Mouse (Mus musculus) erythroid progenitor cell, adult 5-6 weeks (primary cell): ENCODE data around the gene Tcaf1. TPM values are rescaled to one million over a fixed set of nuclear protein-coding genes. Genes with fewer than 3 reads are reported as not detected.

Experiments
- total RNA-seq, 2 experiments: library from RNA; stranded (forward) in 1 of 2; stranded (reverse) in 1 of 2; fragments of 150-400 nt in 1 of 2; fragments of 186-747, 209-891 nt in 1 of 2; gene quantifications; 2 replicates each; pipeline versions ENCODE4 v1.2.3 to v1.2.4; 2015 to 2017; ENCODE audit warnings: low replicate concordance in 2 of 2

Tcaf1 gene
- total RNA-seq, 2 experiments from 2014 or later, result not detected

Other genes with a start within 250 kb of the Tcaf1 start
- gene Olfr458, start 244.9 kb downstream of the Tcaf1 start, total RNA-seq (2015; ENCODE audit: low replicate concordance), result not detected in 2 replicates
- gene Olfr458, start 244.9 kb downstream of the Tcaf1 start, total RNA-seq (2017; ENCODE audit: low replicate concordance), result not detected in 2 replicates
- gene Olfr457, start 233.8 kb downstream of the Tcaf1 start, total RNA-seq (2015; ENCODE audit: low replicate concordance), result not detected in 2 replicates
- gene Olfr457, start 233.8 kb downstream of the Tcaf1 start, total RNA-seq (2017; ENCODE audit: low replicate concordance), result not detected in 2 replicates
- gene Olfr456, start 222.9 kb downstream of the Tcaf1 start, total RNA-seq (2015; ENCODE audit: low replicate concordance), result not detected in 2 replicates
- gene Olfr456, start 222.9 kb downstream of the Tcaf1 start, total RNA-seq (2017; ENCODE audit: low replicate concordance), result not detected in 2 replicates
- gene Olfr455, start 162.5 kb downstream of the Tcaf1 start, total RNA-seq (2015; ENCODE audit: low replicate concordance), result not detected in 2 replicates
- gene Olfr455, start 162.5 kb downstream of the Tcaf1 start, total RNA-seq (2017; ENCODE audit: low replicate concordance), result not detected in 2 replicates
- not detected in 2 replicates for gene Tcaf3, start 112.4 kb downstream of the Tcaf1 start, total RNA-seq (2015; ENCODE audit: low replicate concordance)
- not detected in 2 replicates for gene Tcaf3, start 112.4 kb downstream of the Tcaf1 start, total RNA-seq (2017; ENCODE audit: low replicate concordance)
- gene Tcaf2, start 64.8 kb downstream of the Tcaf1 start, total RNA-seq (2015; ENCODE audit: low replicate concordance), result not detected in 2 replicates
- not detected in 2 replicates for gene Tcaf2, start 64.8 kb downstream of the Tcaf1 start, total RNA-seq (2017; ENCODE audit: low replicate concordance)
- not detected in 2 replicates for gene Olfr453, start 29.3 kb upstream of the Tcaf1 start, total RNA-seq (2015; ENCODE audit: low replicate concordance)
- not detected in 2 replicates for gene Olfr453, start 29.3 kb upstream of the Tcaf1 start, total RNA-seq (2017; ENCODE audit: low replicate concordance)
- gene Olfr38, start 46.3 kb upstream of the Tcaf1 start, total RNA-seq (2015; ENCODE audit: low replicate concordance), result not detected in 2 replicates
- not detected in 2 replicates for gene Olfr38, start 46.3 kb upstream of the Tcaf1 start, total RNA-seq (2017; ENCODE audit: low replicate concordance)
- not detected in 2 replicates for gene Olfr452, start 75.0 kb upstream of the Tcaf1 start, total RNA-seq (2015; ENCODE audit: low replicate concordance)
- not detected in 2 replicates for gene Olfr452, start 75.0 kb upstream of the Tcaf1 start, total RNA-seq (2017; ENCODE audit: low replicate concordance)
- not detected in 2 replicates for gene Olfr450, start 101.9 kb upstream of the Tcaf1 start, total RNA-seq (2015; ENCODE audit: low replicate concordance)
- gene Olfr450, start 101.9 kb upstream of the Tcaf1 start, total RNA-seq (2017; ENCODE audit: low replicate concordance), result not detected in 2 replicates
- not detected in 2 replicates for gene Olfr449, start 124.3 kb upstream of the Tcaf1 start, total RNA-seq (2015; ENCODE audit: low replicate concordance)
- not detected in 2 replicates for gene Olfr449, start 124.3 kb upstream of the Tcaf1 start, total RNA-seq (2017; ENCODE audit: low replicate concordance)
- gene Olfr448, start 180.4 kb upstream of the Tcaf1 start, total RNA-seq (2015; ENCODE audit: low replicate concordance), result not detected in 2 replicates
- gene Olfr448, start 180.4 kb upstream of the Tcaf1 start, total RNA-seq (2017; ENCODE audit: low replicate concordance), result not detected in 2 replicates
- not detected in 2 replicates for gene Olfr447, start 198.8 kb upstream of the Tcaf1 start, total RNA-seq (2015; ENCODE audit: low replicate concordance)
- not detected in 2 replicates for gene Olfr447, start 198.8 kb upstream of the Tcaf1 start, total RNA-seq (2017; ENCODE audit: low replicate concordance)
- gene Olfr446, start 211.3 kb upstream of the Tcaf1 start, total RNA-seq (2015; ENCODE audit: low replicate concordance), result not detected in 2 replicates
- gene Olfr446, start 211.3 kb upstream of the Tcaf1 start, total RNA-seq (2017; ENCODE audit: low replicate concordance), result not detected in 2 replicates
- gene Olfr444, start 239.0 kb upstream of the Tcaf1 start, total RNA-seq (2015; ENCODE audit: low replicate concordance), result not detected in 2 replicates
- not detected in 2 replicates for gene Olfr444, start 239.0 kb upstream of the Tcaf1 start, total RNA-seq (2017; ENCODE audit: low replicate concordance)